Mouse (Mus musculus): ENCODE results near the gene Gtf2f2. TPM values are rescaled to one million over a fixed set of nuclear protein-coding genes. Genes with fewer than 3 reads are reported as not detected.
"Not testable (repeated sequence)": the region's sequence is repeated elsewhere in the genome, so short reads cannot be mapped to it uniquely, and the experiment has no call there.

Gene Gtf2f2
- polyA plus RNA-seq, 1 experiment from 2014 or later, result 40.3 TPM

- Histone ChIP-seq H3K9ac (ENCODE audit: low read depth, low read length) (no peak overlapping the region), H3K4me2 (ENCODE audit: low read length) (no peak overlapping the region), H3K27me3 (ENCODE audit: insufficient read depth, low read length) (no peaks in the 10 kb centered on the region), H3K27ac (no peak overlapping the region), H3K36me3 (ENCODE audit: insufficient read depth, low read length) (no peaks in the 10 kb centered on the region), H3K9me3 (replicated peaks; ENCODE audit: low read length) (no peaks in the 10 kb centered on the region), H3K4me3 (replicated peaks; ENCODE audit: low read depth, low read length) (no peak overlapping the region), H3K4me1 (replicated peaks; ENCODE audit: insufficient read depth, low read length) (no peaks in the 10 kb centered on the region)
- peak; percentile 82 for DNase-seq (ENCODE audit: low spot score)
- 9% methylated on average over 1 of the region's 1 CpGs for WGBS
- TF ChIP-seq CTCF (IDR thresholded peaks at IDR 0.05; ENCODE audit: low read depth), result no peak
- ATAC-seq (replicated peaks; ENCODE audit: low FRiP score, low read depth), result peak; percentile 71
These were observed 73.0 kb downstream of the Gtf2f2 start for GRCm38 (mm10) chr14:75937714-75938113.

- ATAC-seq (replicated peaks; ENCODE audit: low FRiP score, low read depth) (no peak), DNase-seq (ENCODE audit: low spot score) (no peak)
- no peaks in the 10 kb centered on the region for H3K4me1 ChIP-seq (replicated peaks; ENCODE audit: insufficient read depth, low read length)
- no peaks in the 10 kb centered on the region for H3K36me3 ChIP-seq (ENCODE audit: insufficient read depth, low read length)
- peak; percentile 47; the same call in 1 of the 2 replicates for TF ChIP-seq CTCF (IDR thresholded peaks at IDR 0.05; ENCODE audit: low read depth)
- no peak overlapping the region for H3K27ac ChIP-seq
- H3K9me3 ChIP-seq (replicated peaks; ENCODE audit: low read length), result no peaks in the 10 kb centered on the region
- no peak overlapping the region for H3K4me3 ChIP-seq (replicated peaks; ENCODE audit: low read depth, low read length)
- no peaks in the 10 kb centered on the region for H3K27me3 ChIP-seq (ENCODE audit: insufficient read depth, low read length)
- no peak overlapping the region for H3K4me2 ChIP-seq (ENCODE audit: low read length)
- H3K9ac ChIP-seq (ENCODE audit: low read depth, low read length), result no peak overlapping the region
- WGBS, result 90% methylated on average over 2 of the region's 2 CpGs
These were observed 76.3 kb downstream of the Gtf2f2 start for GRCm38 (mm10) chr14:75934359-75934758.

- DNase-seq (ENCODE audit: low spot score) (no peak), ATAC-seq (replicated peaks; ENCODE audit: low FRiP score, low read depth) (no peak)
- WGBS, result 96% methylated on average over 23 of the region's 23 CpGs
- no peak overlapping the region for H3K27ac ChIP-seq
- H3K36me3 ChIP-seq (ENCODE audit: insufficient read depth, low read length), result no peaks in the 10 kb centered on the region
- no peak overlapping the region for H3K4me2 ChIP-seq (ENCODE audit: low read length)
- H3K9ac ChIP-seq (ENCODE audit: low read depth, low read length), result no peak overlapping the region
- TF ChIP-seq CTCF (IDR thresholded peaks at IDR 0.05; ENCODE audit: low read depth), result no peak
- no peaks in the 10 kb centered on the region for H3K9me3 ChIP-seq (replicated peaks; ENCODE audit: low read length)
- no peaks in the 10 kb centered on the region for H3K4me1 ChIP-seq (replicated peaks; ENCODE audit: insufficient read depth, low read length)
- no peaks in the 10 kb centered on the region for H3K27me3 ChIP-seq (ENCODE audit: insufficient read depth, low read length)
- no peak overlapping the region for H3K4me3 ChIP-seq (replicated peaks; ENCODE audit: low read depth, low read length)
These were observed 79.4 kb downstream of the Gtf2f2 start for GRCm38 (mm10) chr14:75931266-75931665.

- not testable (repeated sequence) for DNase-seq (ENCODE audit: low spot score); H3K4me3 ChIP-seq (replicated peaks; ENCODE audit: low read depth, low read length); ATAC-seq (replicated peaks; ENCODE audit: low FRiP score, low read depth); H3K36me3 ChIP-seq (ENCODE audit: insufficient read depth, low read length); H3K9me3 ChIP-seq (replicated peaks; ENCODE audit: low read length); H3K9ac ChIP-seq (ENCODE audit: low read depth, low read length); H3K4me2 ChIP-seq (ENCODE audit: low read length); H3K4me1 ChIP-seq (replicated peaks; ENCODE audit: insufficient read depth, low read length); H3K27ac ChIP-seq; H3K27me3 ChIP-seq (ENCODE audit: insufficient read depth, low read length)
- WGBS, result 94% methylated on average over 8 of the region's 8 CpGs
These were observed 81.0 kb downstream of the Gtf2f2 start for GRCm38 (mm10) chr14:75929713-75930112.

GRCm38 (mm10) chr14:75923314-75924052, 87.2 kb downstream of the Gtf2f2 start:
- H3K27ac ChIP-seq, result no peak overlapping the region
- no peaks in the 10 kb centered on the region for H3K4me1 ChIP-seq (replicated peaks; ENCODE audit: insufficient read depth, low read length)
- DNase-seq (ENCODE audit: low spot score) (no peak), ATAC-seq (replicated peaks; ENCODE audit: low FRiP score, low read depth) (no peak)
- no peaks in the 10 kb centered on the region for H3K9me3 ChIP-seq (replicated peaks; ENCODE audit: low read length)
- H3K4me2 ChIP-seq (ENCODE audit: low read length), result no peak overlapping the region
- H3K4me3 ChIP-seq (replicated peaks; ENCODE audit: low read depth, low read length), result no peak overlapping the region
- 100% methylated on average over 1 of the region's 1 CpGs for WGBS
- no peak for TF ChIP-seq CTCF (IDR thresholded peaks at IDR 0.05; ENCODE audit: low read depth)
- H3K27me3 ChIP-seq (ENCODE audit: insufficient read depth, low read length), result no peaks in the 10 kb centered on the region
- H3K36me3 ChIP-seq (ENCODE audit: insufficient read depth, low read length), result no peaks in the 10 kb centered on the region
- H3K9ac ChIP-seq (ENCODE audit: low read depth, low read length), result no peak overlapping the region

- Histone ChIP-seq H3K9ac (ENCODE audit: low read depth, low read length) (no peak overlapping the region), H3K27me3 (ENCODE audit: insufficient read depth, low read length) (no peaks in the 10 kb centered on the region), H3K4me1 (replicated peaks; ENCODE audit: insufficient read depth, low read length) (no peaks in the 10 kb centered on the region), H3K4me3 (replicated peaks; ENCODE audit: low read depth, low read length) (no peak overlapping the region), H3K9me3 (replicated peaks; ENCODE audit: low read length) (no peaks in the 10 kb centered on the region), H3K27ac (no peak overlapping the region), H3K36me3 (ENCODE audit: insufficient read depth, low read length) (no peaks in the 10 kb centered on the region), H3K4me2 (ENCODE audit: low read length) (no peak overlapping the region)
- ATAC-seq (replicated peaks; ENCODE audit: low FRiP score, low read depth) (0 out of 2 replicates have a peak, but pooled peaks have one; percentile 33), DNase-seq (ENCODE audit: low spot score) (no peak)
- WGBS, result 95% methylated on average over 2 of the region's 2 CpGs
- TF ChIP-seq CTCF (IDR thresholded peaks at IDR 0.05; ENCODE audit: low read depth), result no peak
These were observed 98.0 kb downstream of the Gtf2f2 start for GRCm38 (mm10) chr14:75912665-75913064.

- H3K4me3 ChIP-seq (replicated peaks; ENCODE audit: low read depth, low read length), result no peak overlapping the region
- H3K4me1 ChIP-seq (replicated peaks; ENCODE audit: insufficient read depth, low read length), result no peaks in the 10 kb centered on the region
- no peak for TF ChIP-seq CTCF (IDR thresholded peaks at IDR 0.05; ENCODE audit: low read depth)
- no peaks in the 10 kb centered on the region for H3K27me3 ChIP-seq (ENCODE audit: insufficient read depth, low read length)
- H3K36me3 ChIP-seq (ENCODE audit: insufficient read depth, low read length), result no peaks in the 10 kb centered on the region
- WGBS, result 85% methylated on average over 6 of the region's 6 CpGs
- no peak overlapping the region for H3K4me2 ChIP-seq (ENCODE audit: low read length)
- H3K27ac ChIP-seq, result no peak overlapping the region
- DNase-seq (ENCODE audit: low spot score), result no peak
- H3K9me3 ChIP-seq (replicated peaks; ENCODE audit: low read length), result no peaks in the 10 kb centered on the region
- no peak for ATAC-seq (replicated peaks; ENCODE audit: low FRiP score, low read depth)
- H3K9ac ChIP-seq (ENCODE audit: low read depth, low read length), result no peak overlapping the region
These were observed 98.7 kb downstream of the Gtf2f2 start for GRCm38 (mm10) chr14:75911968-75912367.

Data from kidney, postnatal 0 days (tissue).